Mouse (Mus musculus): ENCODE data around the gene Unc5cl. TPM values are rescaled to one million over a fixed set of nuclear protein-coding genes. Genes with fewer than 3 reads are reported as not detected.
A peak's percentile ranks its signal among the peaks of the same experiment; 100 is the strongest.
"Not testable (repeated sequence)": the region's sequence is repeated elsewhere in the genome, so short reads cannot be mapped to it uniquely, and the experiment has no call there.

Unc5cl gene
- polyA plus RNA-seq, 3 experiments from 2014 or later = 16.0 to 23.9 (median 16.7) TPM

GRCm38 (mm10) chr17:48467395-48468231 is 12.9 kb downstream of the Unc5cl start:
- peak; percentile 60 for ATAC-seq

- not testable (repeated sequence) for ATAC-seq
Measured at GRCm38 (mm10) chr17:48474282-48474681, 19.6 kb downstream of the Unc5cl start.

GRCm38 (mm10) chr17:48475444-48475843 is 20.7 kb downstream of the Unc5cl start:
- ATAC-seq = no peak

GRCm38 (mm10) chr17:48479952-48480351 is 25.3 kb downstream of the Unc5cl start:
- no peak for ATAC-seq

GRCm38 (mm10) chr17:48483764-48484163 is 29.1 kb downstream of the Unc5cl start:
- no peak for ATAC-seq

- no peak for ATAC-seq
Measured at GRCm38 (mm10) chr17:48484191-48484590, 29.5 kb downstream of the Unc5cl start.

GRCm38 (mm10) chr17:48489466-48489865 is 34.8 kb downstream of the Unc5cl start:
- no peak for ATAC-seq

- ATAC-seq = no peak
Measured at GRCm38 (mm10) chr17:48492621-48493020, 37.9 kb downstream of the Unc5cl start.

GRCm38 (mm10) chr17:48493582-48493981 is 38.9 kb downstream of the Unc5cl start:
- no peak for ATAC-seq

GRCm38 (mm10) chr17:48493986-48494385 is 39.3 kb downstream of the Unc5cl start:
- ATAC-seq = no peak

- no peak for ATAC-seq
Measured at GRCm38 (mm10) chr17:48497986-48498385, 43.3 kb downstream of the Unc5cl start.

- no peak for ATAC-seq
Measured at GRCm38 (mm10) chr17:48500846-48501445, 46.2 kb downstream of the Unc5cl start.

GRCm38 (mm10) chr17:48505006-48505405 is 50.3 kb downstream of the Unc5cl start:
- no peak for ATAC-seq

GRCm38 (mm10) chr17:48506986-48507385 is 52.3 kb downstream of the Unc5cl start:
- no peak for ATAC-seq

- ATAC-seq = no peak
Measured at GRCm38 (mm10) chr17:48509596-48509995, 54.9 kb downstream of the Unc5cl start.

GRCm38 (mm10) chr17:48512614-48513281 is 58.0 kb downstream of the Unc5cl start:
- ATAC-seq = no peak

- no peak for ATAC-seq
Measured at GRCm38 (mm10) chr17:48514613-48515012, 59.9 kb downstream of the Unc5cl start.

GRCm38 (mm10) chr17:48519046-48519445 is 64.3 kb downstream of the Unc5cl start:
- no peak for ATAC-seq

- ATAC-seq = no peak
Measured at GRCm38 (mm10) chr17:48520352-48520751, 65.7 kb downstream of the Unc5cl start.

GRCm38 (mm10) chr17:48523056-48523455 is 68.4 kb downstream of the Unc5cl start:
- ATAC-seq = no peak

GRCm38 (mm10) chr17:48533844-48534705 is 79.4 kb downstream of the Unc5cl start:
- no peak for ATAC-seq

- no peak for ATAC-seq
Measured at GRCm38 (mm10) chr17:48538328-48538727, 83.6 kb downstream of the Unc5cl start.

- no peak for ATAC-seq
Measured at GRCm38 (mm10) chr17:48539326-48539725, 84.6 kb downstream of the Unc5cl start.
